Mouse (Mus musculus): ENCODE data around the gene Lmna. TPM values are rescaled to one million over a fixed set of nuclear protein-coding genes. Genes with fewer than 3 reads are reported as not detected.

The Lmna gene
- total RNA-seq, 2 experiments from 2014 or later: 99.2 to 106 TPM

- DNase-seq: no peak
Observed at GRCm38 (mm10) chr3:88501366-88502030, 8.3 kb downstream of the Lmna start.

GRCm38 (mm10) chr3:88500655-88501365 is 8.9 kb downstream of the Lmna start:
- DNase-seq: no peak

- DNase-seq: no peak
Observed at GRCm38 (mm10) chr3:88500087-88500486, 9.7 kb downstream of the Lmna start.

- DNase-seq: no peak
Observed at GRCm38 (mm10) chr3:88499580-88499979, 10.2 kb downstream of the Lmna start.

- no peak for DNase-seq
Observed at GRCm38 (mm10) chr3:88495741-88496415, 13.9 kb downstream of the Lmna start.

GRCm38 (mm10) chr3:88494836-88495628 is 14.7 kb downstream of the Lmna start:
- peak; percentile 74 for DNase-seq

GRCm38 (mm10) chr3:88493706-88494582 is 15.8 kb downstream of the Lmna start:
- DNase-seq: no peak

- no peak for DNase-seq
Observed at GRCm38 (mm10) chr3:88487396-88487795, 22.4 kb downstream of the Lmna start.

GRCm38 (mm10) chr3:88486887-88487286 is 22.9 kb downstream of the Lmna start:
- DNase-seq: no peak

- no peak for DNase-seq
Observed at GRCm38 (mm10) chr3:88486043-88486442, 23.7 kb downstream of the Lmna start.

GRCm38 (mm10) chr3:88484597-88485316 is 25.0 kb downstream of the Lmna start:
- no peak for DNase-seq

GRCm38 (mm10) chr3:88483621-88484020 is 26.1 kb downstream of the Lmna start:
- DNase-seq: no peak

GRCm38 (mm10) chr3:88483141-88483540 is 26.6 kb downstream of the Lmna start:
- no peak for DNase-seq

- no peak for DNase-seq
Observed at GRCm38 (mm10) chr3:88482336-88482735, 27.4 kb downstream of the Lmna start.

GRCm38 (mm10) chr3:88481372-88482040 is 28.2 kb downstream of the Lmna start:
- no peak for DNase-seq

- DNase-seq: no peak
Observed at GRCm38 (mm10) chr3:88480679-88481078, 29.1 kb downstream of the Lmna start.

GRCm38 (mm10) chr3:88479828-88480227 is 29.9 kb downstream of the Lmna start:
- DNase-seq: no peak

GRCm38 (mm10) chr3:88479163-88479562 is 30.6 kb downstream of the Lmna start:
- DNase-seq: no peak

- DNase-seq: peak; percentile 68
Observed at GRCm38 (mm10) chr3:88477735-88478134, 32.0 kb downstream of the Lmna start.

GRCm38 (mm10) chr3:88476403-88476802 is 33.4 kb downstream of the Lmna start:
- no peak for DNase-seq
